Mouse (Mus musculus) layer of hippocampus, postnatal 10 days (tissue): ENCODE results near the gene Rrm2. TPM values are rescaled to one million over a fixed set of nuclear protein-coding genes. Genes with fewer than 3 reads are reported as not detected.
"Not testable (repeated sequence)": the region's sequence is repeated elsewhere in the genome, so short reads cannot be mapped to it uniquely, and the experiment has no call there.

Experiments
- DNase-seq, 2 experiments: peaks; one replicate each; pipeline ENCODE4 v3.0.0; 2021; ENCODE audit warnings: low spot score in 2 of 2
- total RNA-seq, 2 experiments: library from RNA; stranded (reverse); gene quantifications; 2 replicates each; pipeline ENCODE4 v1.2.3; 2021

The Rrm2 gene
- total RNA-seq, 2 experiments from 2014 or later: 12.4 to 15.1 TPM

- DNase-seq: no peak
Measured at GRCm38 (mm10) chr12:24703013-24703412, 5.0 kb upstream of the Rrm2 start.

- DNase-seq: no peak
Measured at GRCm38 (mm10) chr12:24705502-24706263, 2.4 kb upstream of the Rrm2 start.

GRCm38 (mm10) chr12:24706764-24707479, 1.1 kb upstream of the Rrm2 start:
- no peak for DNase-seq

- DNase-seq: no peak
Measured at GRCm38 (mm10) chr12:24707480-24707802, 600 bp upstream of the Rrm2 start.

- DNase-seq: no peak
Measured at GRCm38 (mm10) chr12:24708824-24709218, 780 bp downstream of the Rrm2 start.

- DNase-seq: no peak
Measured at GRCm38 (mm10) chr12:24709409-24709808, 1.4 kb downstream of the Rrm2 start.

- DNase-seq: peak; percentile 35 to 41
Measured at GRCm38 (mm10) chr12:24709831-24710508, 1.9 kb downstream of the Rrm2 start.

GRCm38 (mm10) chr12:24710672-24711071, 2.6 kb downstream of the Rrm2 start:
- DNase-seq: peak in 1 of 2 experiments; percentile 43

- DNase-seq: no peak
Measured at GRCm38 (mm10) chr12:24712396-24712795, 4.4 kb downstream of the Rrm2 start.

- no peak for DNase-seq
Measured at GRCm38 (mm10) chr12:24714579-24715255, 6.7 kb downstream of the Rrm2 start.

- no peak for DNase-seq
Measured at GRCm38 (mm10) chr12:24715268-24715896, 7.3 kb downstream of the Rrm2 start.

- peak; percentile 61 to 74 for DNase-seq
Measured at GRCm38 (mm10) chr12:24716721-24717301, 8.8 kb downstream of the Rrm2 start.

GRCm38 (mm10) chr12:24723434-24723833, 15.4 kb downstream of the Rrm2 start:
- DNase-seq: no peak

- DNase-seq: no peak
Measured at GRCm38 (mm10) chr12:24723859-24724258, 15.8 kb downstream of the Rrm2 start.

GRCm38 (mm10) chr12:24724369-24724768, 16.3 kb downstream of the Rrm2 start:
- no peak for DNase-seq

- DNase-seq: peak; percentile 25 to 36
Measured at GRCm38 (mm10) chr12:24734828-24735394, 26.9 kb downstream of the Rrm2 start.

- no peak for DNase-seq
Measured at GRCm38 (mm10) chr12:24736956-24737355, 28.9 kb downstream of the Rrm2 start.

- no peak for DNase-seq
Measured at GRCm38 (mm10) chr12:24739963-24740362, 31.9 kb downstream of the Rrm2 start.

- DNase-seq: not testable (repeated sequence)
Measured at GRCm38 (mm10) chr12:24741535-24741934, 33.5 kb downstream of the Rrm2 start.

- no peak for DNase-seq
Measured at GRCm38 (mm10) chr12:24744309-24744708, 36.3 kb downstream of the Rrm2 start.
